Comparison of ENCODE assay signal across 27 mouse cellular contexts in the genomic region with DNA sequence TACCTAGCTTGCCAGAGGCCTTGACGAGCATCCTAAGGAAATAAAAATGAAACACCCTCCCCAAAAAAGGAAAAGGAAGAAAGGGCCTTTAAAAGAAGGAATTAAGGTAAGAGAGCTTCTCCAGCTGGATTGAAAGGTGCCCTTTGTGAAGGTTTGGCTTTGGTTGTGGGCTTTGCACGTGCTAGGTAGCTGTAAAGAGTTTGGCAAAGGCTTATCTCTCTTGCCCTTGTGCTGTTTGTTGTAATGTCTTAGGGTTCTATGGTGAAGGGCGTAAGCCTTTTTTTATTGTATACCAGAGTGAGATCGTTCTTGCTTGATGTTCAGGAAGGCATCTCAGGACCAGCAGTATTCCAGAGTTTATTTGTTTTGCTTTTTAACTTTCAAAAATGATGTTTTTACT. TPM values are rescaled to one million over a fixed set of nuclear protein-coding genes. Genes with fewer than 3 reads are reported as not detected.
A peak's percentile ranks its signal among the peaks of the same experiment; 100 is the strongest.
DNase-seq lines count a peak whose midpoint lies in the region; ATAC-seq and TF ChIP-seq lines count a peak whose summit lies in the region.
"Had no signal": no experiment of that assay in that cellular context is flagged by ENCODE, and none has a peak within 500 bp of the region (broad histone marks: within the 10 kb centered on the region; RNA-seq: fewer than 3 reads in every experiment).

No protein-coding gene starts in this region.

- no peak overlapping the region for H3K27ac ChIP-seq in MEL (ENCODE audit: control insufficient read depth, low read depth, low read length)
- no peak overlapping the region for H3K27ac ChIP-seq in hindbrain, embryonic 13.5 days
- H3K27ac ChIP-seq: embryonic facial prominence, embryonic 13.5 days; embryonic facial prominence, embryonic 15.5 days; forebrain, embryonic 10.5 days; forebrain, embryonic 12.5 days had no signal

- H3K4me3 ChIP-seq in MEL (ENCODE audit: control insufficient read depth in 1 of 2, insufficient read depth in 1 of 2, low read depth in 2 of 2, low read length in 2 of 2), result no peak overlapping the region
- H3K4me3 ChIP-seq in hindbrain, embryonic 13.5 days, result no peak overlapping the region
- H3K4me3 ChIP-seq: embryonic facial prominence, embryonic 13.5 days; embryonic facial prominence, embryonic 15.5 days; erythroblast, embryonic 14.5 days; forebrain, embryonic 10.5 days; forebrain, embryonic 12.5 days had no signal

- H3K4me2 ChIP-seq in hindbrain, embryonic 13.5 days, result no peak overlapping the region
- H3K4me2 ChIP-seq: embryonic facial prominence, embryonic 13.5 days; embryonic facial prominence, embryonic 15.5 days; forebrain, embryonic 12.5 days had no signal

- 84% methylated on average over 4 of the region's 4 CpGs for WGBS in hindbrain, embryonic 13.5 days

- ATAC-seq in megakaryocyte progenitor cell, adult 5-6 weeks (replicated peaks; ENCODE audit: poor library complexity), result peak; percentile 64; the same call in 1 of the 2 replicates
- no peak for ATAC-seq in hindbrain, embryonic 13.5 days (ENCODE audit: low FRiP score)
- ATAC-seq: CD4-positive, CD25-positive, alpha-beta regulatory T cell, adult 4 months; forebrain, embryonic 14.5 days; forebrain, embryonic 16.5 days had no signal

- no peak for TF ChIP-seq POLR2A in MEL (IDR thresholded peaks at IDR 0.05; ENCODE audit: control insufficient read depth in 1 of 2, insufficient read depth in 1 of 2, low read depth in 1 of 2, low read length in 2 of 2, poor library complexity in 1 of 2)

- no peak for TF ChIP-seq EP300 in MEL (IDR thresholded peaks at IDR 0.05; ENCODE audit: low read depth in 1 of 2, low read length in 2 of 2)

- H3K79me2 ChIP-seq in MEL (ENCODE audit: control insufficient read depth, insufficient read depth, low read length, poor library complexity), result no peaks in the 10 kb centered on the region

- TF ChIP-seq RAD21 in MEL (IDR thresholded peaks at IDR 0.05; ENCODE audit: low read depth, low read length), result no peak

- no peaks in the 10 kb centered on the region for H3K36me3 ChIP-seq in MEL (ENCODE audit: control insufficient read depth in 1 of 2, insufficient read depth in 2 of 2, low read length in 2 of 2)
- H3K36me3 ChIP-seq in hindbrain, embryonic 13.5 days, result no peaks in the 10 kb centered on the region
- H3K36me3 ChIP-seq: embryonic facial prominence, embryonic 13.5 days; embryonic facial prominence, embryonic 15.5 days; forebrain, embryonic 10.5 days; forebrain, embryonic 12.5 days; G1E had no signal

- peaks cover 2 to 10% of the 10 kb centered on the region in 2 experiments for H3K27me3 ChIP-seq in MEL (ENCODE audit: control insufficient read depth in 1 of 2, insufficient read depth in 2 of 2, low read length in 2 of 2)
- no peaks in the 10 kb centered on the region for H3K27me3 ChIP-seq in hindbrain, embryonic 13.5 days
- H3K27me3 ChIP-seq: CH12.LX; embryonic facial prominence, embryonic 13.5 days; embryonic facial prominence, embryonic 15.5 days; forebrain, embryonic 12.5 days had no signal

- no peaks in the 10 kb centered on the region for H3K4me1 ChIP-seq in MEL (ENCODE audit: control insufficient read depth in 1 of 2, insufficient read depth in 2 of 2, low read length in 2 of 2)
- no peaks in the 10 kb centered on the region for H3K4me1 ChIP-seq in hindbrain, embryonic 13.5 days (replicated peaks)
- H3K4me1 ChIP-seq: embryonic facial prominence, embryonic 13.5 days; embryonic facial prominence, embryonic 15.5 days; forebrain, embryonic 10.5 days; forebrain, embryonic 12.5 days had no signal

- no peak for TF ChIP-seq CTCF in MEL (IDR thresholded peaks at IDR 0.05 in 2 of 3, conservative IDR thresholded peaks at IDR 0.05 in 1 of 3; ENCODE audit: control insufficient read depth in 1 of 3, insufficient read depth in 1 of 3, low read depth in 2 of 3, low read length in 3 of 3, poor library complexity in 1 of 3, severe bottlenecking in 1 of 3)

- no peak overlapping the region for H3K9ac ChIP-seq in MEL (ENCODE audit: control insufficient read depth, low read depth, low read length, poor library complexity, severe bottlenecking)
- H3K9ac ChIP-seq in hindbrain, embryonic 13.5 days, result no peak overlapping the region
- H3K9ac ChIP-seq: embryonic facial prominence, embryonic 13.5 days; embryonic facial prominence, embryonic 15.5 days; forebrain, embryonic 12.5 days had no signal

- DNase-seq in adrenal gland, postnatal 10 days, result peak; percentile 33
- DNase-seq in adrenal gland, adult 2 months, result no peak
- DNase-seq in MEL (ENCODE audit: low read depth, low spot score), result no peak
- no peak for DNase-seq in cerebellum, adult 9-11 months
- DNase-seq: adrenal gland, adult 8-10 months; adrenal gland, postnatal 25 days; B cell, adult 2 months; cerebellum, adult 11-12 months; cerebellum, adult 2 months; cerebellum, adult 9-10 months; cerebellum, postnatal 14 days; cerebellum, postnatal 36 days; embryo, embryonic 11 days had no signal

- no peaks in the 10 kb centered on the region for H3K9me3 ChIP-seq in MEL (replicated peaks; ENCODE audit: insufficient read depth, low read length)
- H3K9me3 ChIP-seq in hindbrain, embryonic 13.5 days, result no peaks in the 10 kb centered on the region
- H3K9me3 ChIP-seq: embryonic facial prominence, embryonic 13.5 days; embryonic facial prominence, embryonic 15.5 days; forebrain, embryonic 10.5 days; forebrain, embryonic 12.5 days; G1E had no signal

TF ChIP-seq in MEL, 35 proteins besides CTCF, POLR2A, EP300 and RAD21:
- TF ChIP-seq BHLHE40 (IDR thresholded peaks at IDR 0.05; ENCODE audit: borderline replicate concordance, low read depth, low read length) (peak; percentile 81), MYB (IDR thresholded peaks at IDR 0.05; ENCODE audit: low read depth, low read length) (no peak), GATA1 (IDR thresholded peaks at IDR 0.05; ENCODE audit: low read depth, low read length) (0 out of 2 replicates have a peak, but pooled peaks have one; percentile 20)

RNA-seq across cellular contexts. Expression of gene Cxcl10, which starts 8.1 kb away (rescaled TPM):
- under 1 TPM; 0.57 to 0.94 TPM for total RNA-seq in adrenal gland, postnatal 10 days (2021)
- total RNA-seq in adrenal gland, adult 2 months (2021), result under 1 TPM; 0.43 to 0.73 TPM
- polyA plus RNA-seq in adrenal gland, adult 2 months (2012; rRNA removed), result 1.7 and 3.6 TPM in 2 replicates
- total RNA-seq in MEL (2012; rRNA removed), result not detected in 2 replicates
- under 1 TPM in 1 of 2 experiments, not detected in 1; 0.11 TPM for polyA plus RNA-seq in MEL (2012; ENCODE audit: insufficient read depth in 1 of 2, insufficient read length in 2 of 2, low read depth in 1 of 2, low replicate concordance in 2 of 2, missing spikeins in 1 of 2)
- 4.7 and 10.5 TPM in 2 replicates for total RNA-seq in megakaryocyte progenitor cell, adult 5-6 weeks (2015)
- total RNA-seq in megakaryocyte progenitor cell, adult 5-6 weeks (2017), result 1.3 and 5.3 TPM in 2 replicates
- 0.21 and 0.30 TPM in 2 replicates for polyA plus RNA-seq in hindbrain, embryonic 13.5 days (2015; fragmentation: Nextera tagmentation; extraction: Ambion mirVana)
- polyA plus RNA-seq: erythroblast, embryonic 14.5 days; forebrain, embryonic 10.5 days; forebrain, embryonic 16.5 days; G1E had no signal

RNA-seq across cellular contexts. Expression of gene Art3, which starts 9.0 kb away (rescaled TPM):
- total RNA-seq in adrenal gland, postnatal 10 days (2021), result 100 to 1,000 TPM; 126 to 154 TPM
- 10 to 100 TPM; 39.2 to 58.2 TPM for total RNA-seq in adrenal gland, adult 2 months (2021)
- 2.6 and 3.1 TPM in 2 replicates for polyA plus RNA-seq in adrenal gland, adult 2 months (2012; rRNA removed)
- total RNA-seq in MEL (2012; rRNA removed), result not detected in 2 replicates
- polyA plus RNA-seq in MEL (2012; ENCODE audit: insufficient read depth in 1 of 2, insufficient read length in 2 of 2, low read depth in 1 of 2, low replicate concordance in 2 of 2, missing spikeins in 1 of 2), result not detected
- total RNA-seq in megakaryocyte progenitor cell, adult 5-6 weeks (2015), result 1.2 and 1.5 TPM in 2 replicates
- total RNA-seq in megakaryocyte progenitor cell, adult 5-6 weeks (2017), result 0.54 TPM in 1 of 2 replicates, not detected in the other
- polyA plus RNA-seq in hindbrain, embryonic 13.5 days (2015; fragmentation: Nextera tagmentation; extraction: Ambion mirVana), result 7.6 and 9.5 TPM in 2 replicates
- total RNA-seq: common myeloid progenitor, adult 5-6 weeks had no signal
- polyA plus RNA-seq: erythroblast, embryonic 14.5 days; G1E had no signal

RNA-seq across cellular contexts. Expression of gene Cxcl9, which starts 12.7 kb away (rescaled TPM):
- total RNA-seq in adrenal gland, postnatal 10 days (2021), result 1 to 10 TPM; 1.5 TPM
- 1 to 10 TPM; 2.5 to 2.6 TPM for total RNA-seq in adrenal gland, adult 2 months (2021)
- polyA plus RNA-seq in adrenal gland, adult 2 months (2012; rRNA removed), result 3.7 and 7.2 TPM in 2 replicates
- not detected in 2 replicates for total RNA-seq in MEL (2012; rRNA removed)
- not detected for polyA plus RNA-seq in MEL (2012; ENCODE audit: insufficient read depth in 1 of 2, insufficient read length in 2 of 2, low read depth in 1 of 2, low replicate concordance in 2 of 2, missing spikeins in 1 of 2)
- total RNA-seq in megakaryocyte progenitor cell, adult 5-6 weeks (2015), result 0.37 and 1.2 TPM in 2 replicates
- total RNA-seq in megakaryocyte progenitor cell, adult 5-6 weeks (2017), result 0.27 and 0.33 TPM in 2 replicates
- polyA plus RNA-seq in hindbrain, embryonic 13.5 days (2015; fragmentation: Nextera tagmentation; extraction: Ambion mirVana), result not detected in 2 replicates
- total RNA-seq: CH12.LX, G1E had no signal
- polyA plus RNA-seq: cerebellum, adult 2 months; embryonic facial prominence, embryonic 11.5 days; embryonic facial prominence, embryonic 13.5 days; erythroblast, embryonic 14.5 days; forebrain, embryonic 10.5 days; forebrain, embryonic 12.5 days; forebrain, embryonic 14.5 days; forebrain, embryonic 16.5 days; G1E had no signal

RNA-seq across cellular contexts. Expression of gene Sdad1, which starts 30.3 kb away (rescaled TPM):
- 10 to 100 TPM; 32.1 to 36.0 TPM for total RNA-seq in adrenal gland, postnatal 10 days (2021)
- total RNA-seq in adrenal gland, adult 2 months (2021), result 10 to 100 TPM; 25.0 to 39.1 TPM
- polyA plus RNA-seq in adrenal gland, adult 2 months (2012; rRNA removed), result 11.2 and 13.2 TPM in 2 replicates
- total RNA-seq in MEL (2012; rRNA removed), result 70.9 and 72.4 TPM in 2 replicates
- 10 to 100 TPM in 1 of 2 experiments, not detected in 1; 73.0 TPM for polyA plus RNA-seq in MEL (2012; ENCODE audit: insufficient read depth in 1 of 2, insufficient read length in 2 of 2, low read depth in 1 of 2, low replicate concordance in 2 of 2, missing spikeins in 1 of 2)
- 39.5 and 46.5 TPM in 2 replicates for total RNA-seq in megakaryocyte progenitor cell, adult 5-6 weeks (2015)
- total RNA-seq in megakaryocyte progenitor cell, adult 5-6 weeks (2017), result 69.5 and 86.2 TPM in 2 replicates
- 31.1 and 33.7 TPM in 2 replicates for polyA plus RNA-seq in hindbrain, embryonic 13.5 days (2015; fragmentation: Nextera tagmentation; extraction: Ambion mirVana)

Comparison
In these comparisons a context has a peak if more than half of its experiments do, and no peak if none do; other contexts are left out.
1. RNA of gene Art3, which starts 9.0 kb away (total RNA-seq): 126 to 154 TPM in adrenal gland, postnatal 10 days and 39.2 to 58.2 TPM in adrenal gland, adult 2 months; 0.54 to 1.5 TPM in megakaryocyte progenitor cell, adult 5-6 weeks and not detected in MEL; every median in the first group is over 10 times any median in the second.